Mouse (Mus musculus) midbrain, embryonic 16.5 days (tissue): ENCODE results near the gene Il1rapl2. TPM values are rescaled to one million over a fixed set of nuclear protein-coding genes. Genes with fewer than 3 reads are reported as not detected.

Experiments used
- ATAC-seq: fragments of 200-750 bp; cut with Nextera tagmentation; 2 replicates; pipeline ENCODE4 v1.8.0; 2017; ENCODE audit warnings: moderate TSS enrichment
- H3K27ac ChIP-seq: fragments of 300-500 bp; sonication (generic); 2 replicates; pipeline ENCODE4 v1.5.1; 2014; ENCODE audit warnings: mild to moderate bottlenecking, low read length, mixed read lengths
- H3K27me3 ChIP-seq: fragments of 300-500 bp; sonication (generic); 2 replicates; pipeline ENCODE4 v1.6.1; 2014; ENCODE audit warnings: low read depth, low read length, mixed read lengths; ENCODE audit not compliant: control insufficient read depth, insufficient read depth
- H3K36me3 ChIP-seq: fragments of 300-500 bp; sonication (generic); 2 replicates; pipeline ENCODE4 v1.6.1; 2014; ENCODE audit warnings: mild to moderate bottlenecking, low read length, moderate library complexity, mixed read lengths; ENCODE audit not compliant: control insufficient read depth, insufficient read depth
- H3K4me1 ChIP-seq: fragments of 300-500 bp; sonication (generic); 2 replicates; pipeline ENCODE4 v1.6.1; 2014; ENCODE audit warnings: mild to moderate bottlenecking, low read length, mixed read lengths; ENCODE audit not compliant: control insufficient read depth, insufficient read depth
- H3K4me2 ChIP-seq: fragments of 300-500 bp; sonication (generic); 2 replicates; pipeline ENCODE4 v1.6.1; 2014; ENCODE audit warnings: mild to moderate bottlenecking, low read length, mixed read lengths
- H3K4me3 ChIP-seq: fragments of 300-500 bp; sonication (generic); 2 replicates; pipeline ENCODE4 v1.5.1; 2014; ENCODE audit warnings: low read depth, mild to moderate bottlenecking, low read length, moderate library complexity, mixed read lengths
- H3K9ac ChIP-seq: fragments of 300-500 bp; sonication (generic); 2 replicates; pipeline ENCODE4 v1.6.1; 2014; ENCODE audit warnings: low read depth, low read length, mixed read lengths
- H3K9me3 ChIP-seq: fragments of 300-500 bp; sonication (generic); replicated peaks from 2 replicates; pipeline ENCODE4 v1.6.1; 2014; ENCODE audit warnings: mild to moderate bottlenecking, low read length, mixed read lengths; ENCODE audit not compliant: control insufficient read depth, poor library complexity, severe bottlenecking
- WGBS: fragments of 180-500 bp; shearing (Covaris S2); extraction: QIAGEN DNeasy Blood & Tissue Kit; methylation state at CpG from one replicate; pipeline ENCODE4 v1.1.7; 2014; 5-methylcytosine and 5-hydroxymethylcytosine counted together
- polyA plus RNA-seq: library from polyadenylated mRNA; unstranded; fragments of >200 nt; fragmentation: Nextera tagmentation; extraction: Ambion mirVana; gene quantifications from 2 replicates; pipeline ENCODE4 v1.2.1, GENCODE M21; 2015

Gene Il1rapl2
- polyA plus RNA-seq: 4.7 and 5.4 TPM in 2 replicates

DNA sequence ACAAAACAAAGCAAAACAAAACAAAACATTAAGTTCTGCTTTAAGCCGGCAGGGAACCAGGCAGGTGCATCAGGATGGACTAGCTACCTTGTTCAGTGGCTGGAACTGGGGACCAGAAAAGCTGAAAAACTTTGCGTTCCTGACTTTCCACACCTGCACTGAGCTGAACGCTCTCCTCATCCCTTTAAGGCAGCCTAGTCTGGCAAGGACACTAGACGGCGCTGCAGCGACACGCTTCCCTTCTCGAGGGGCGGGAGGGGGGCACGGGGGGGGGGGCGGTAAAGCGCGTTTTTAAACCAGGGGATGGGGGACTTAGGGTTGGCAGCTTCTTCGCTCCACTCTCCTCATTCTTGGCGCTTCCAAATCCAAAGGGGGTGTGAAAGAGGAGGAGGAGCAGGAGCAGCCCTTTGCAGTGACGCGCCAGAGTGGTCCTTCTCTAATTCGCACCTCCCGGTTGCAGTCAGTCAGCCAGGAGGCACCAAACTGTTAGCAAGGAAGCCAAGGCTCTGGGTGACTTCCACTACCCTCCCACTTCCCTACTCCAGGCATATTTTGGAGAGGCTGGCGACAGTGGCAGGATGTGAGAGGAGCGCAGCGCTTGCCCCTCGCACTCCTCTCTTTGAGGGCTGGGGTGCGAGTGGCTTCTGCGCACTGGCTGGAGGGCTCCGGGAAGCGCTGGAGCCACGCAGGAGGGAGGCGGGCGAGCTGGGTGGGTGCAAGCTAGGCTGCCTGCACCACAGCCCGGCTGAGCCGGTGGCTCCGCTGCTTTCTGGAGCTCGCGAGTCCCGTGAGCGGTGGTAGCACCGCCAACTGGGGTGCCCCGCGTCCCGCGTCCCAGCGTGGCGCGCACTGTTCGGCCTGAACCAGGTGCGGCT is at the start of gene Il1rapl2:
Gene Il1rapl2, plus strand, starts transcription at position 288 of the 875 bp plus-strand sequence.
- Histone ChIP-seq H3K4me2 (peak within 1 kb of the TSS; percentile 63), H3K27me3 (peaks cover 8% of the 10 kb centered on the region; the same call in 1 of the 2 replicates), H3K4me1 (peaks cover 3% of the 10 kb centered on the region; the same call in 1 of the 2 replicates), H3K9ac (peak within 1 kb of the TSS; percentile 41), H3K36me3 (no peaks in the 10 kb centered on the region), H3K4me3 (peak within 1 kb of the TSS; percentile 46), H3K27ac (no peak within 1 kb of the TSS), H3K9me3 (no peaks in the 10 kb centered on the region)
- peak; percentile 91 for ATAC-seq
- 20% methylated on average over 28 of the region's 47 CpGs for WGBS

GRCm38 (mm10) chrX:137548348-137548747 is 22.1 kb upstream of the Il1rapl2 start:
- H3K36me3 ChIP-seq: no peaks in the 10 kb centered on the region
- no peak overlapping the region for H3K4me3 ChIP-seq
- H3K27ac ChIP-seq: no peak overlapping the region
- H3K4me1 ChIP-seq: no peaks in the 10 kb centered on the region
- no peaks in the 10 kb centered on the region for H3K27me3 ChIP-seq
- H3K9ac ChIP-seq: no peak overlapping the region
- no peaks in the 10 kb centered on the region for H3K9me3 ChIP-seq
- 89% methylated on average over 2 of the region's 2 CpGs for WGBS
- no peak overlapping the region for H3K4me2 ChIP-seq
- no peak for ATAC-seq

GRCm38 (mm10) chrX:137569472-137570188 is 778 bp upstream of the Il1rapl2 start:
- H3K4me2 ChIP-seq: peak overlapping the region; percentile 63
- H3K4me1 ChIP-seq: peaks cover 3% of the 10 kb centered on the region; the same call in 1 of the 2 replicates
- H3K9me3 ChIP-seq: no peaks in the 10 kb centered on the region
- 26% methylated on average over 21 of the region's 21 CpGs for WGBS
- H3K36me3 ChIP-seq: no peaks in the 10 kb centered on the region
- peak overlapping the region; percentile 46 for H3K4me3 ChIP-seq
- H3K27ac ChIP-seq: no peak overlapping the region
- peak overlapping the region; percentile 41; the same call in 1 of the 2 replicates for H3K9ac ChIP-seq
- peaks cover 8% of the 10 kb centered on the region; the same call in 1 of the 2 replicates for H3K27me3 ChIP-seq
- ATAC-seq: peak; percentile 39

DNA sequence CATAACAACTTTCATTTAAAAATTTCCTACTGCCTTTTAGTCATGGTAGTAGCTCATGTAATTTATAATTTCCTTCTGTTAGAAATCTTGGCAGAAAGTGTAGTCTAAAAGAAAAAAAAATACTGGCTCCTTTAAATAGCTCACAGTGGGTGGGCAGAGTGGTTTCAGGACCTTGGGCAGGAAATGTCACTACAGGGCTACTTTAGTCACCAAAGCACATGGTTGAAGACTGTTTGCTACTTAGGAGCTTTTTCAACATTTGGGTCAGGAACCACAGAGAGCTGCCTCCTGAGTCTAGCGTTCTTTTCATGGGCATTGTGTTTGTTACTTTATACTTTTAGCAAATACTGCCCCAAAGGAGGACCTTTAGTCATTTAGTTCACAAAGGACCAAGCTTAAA is 12.2 kb downstream of the Il1rapl2 start:
- no peaks in the 10 kb centered on the region for H3K9me3 ChIP-seq
- H3K9ac ChIP-seq: no peak overlapping the region
- ATAC-seq: no peak
- no peak overlapping the region for H3K4me3 ChIP-seq
- H3K4me1 ChIP-seq: no peaks in the 10 kb centered on the region
- no peaks in the 10 kb centered on the region for H3K27me3 ChIP-seq
- no peak overlapping the region for H3K27ac ChIP-seq
- H3K4me2 ChIP-seq: no peak overlapping the region
- H3K36me3 ChIP-seq: no peaks in the 10 kb centered on the region
- 19% methylated on average over 1 of the region's 1 CpGs for WGBS

- Histone ChIP-seq H3K4me3 (no peak overlapping the region), H3K9me3 (no peaks in the 10 kb centered on the region), H3K36me3 (no peaks in the 10 kb centered on the region), H3K27me3 (no peaks in the 10 kb centered on the region), H3K9ac (no peak overlapping the region), H3K4me2 (no peak overlapping the region), H3K4me1 (no peaks in the 10 kb centered on the region), H3K27ac (no peak overlapping the region)
- ATAC-seq: no peak
Observed at GRCm38 (mm10) chrX:137620697-137621096, 50.3 kb downstream of the Il1rapl2 start.

DNA sequence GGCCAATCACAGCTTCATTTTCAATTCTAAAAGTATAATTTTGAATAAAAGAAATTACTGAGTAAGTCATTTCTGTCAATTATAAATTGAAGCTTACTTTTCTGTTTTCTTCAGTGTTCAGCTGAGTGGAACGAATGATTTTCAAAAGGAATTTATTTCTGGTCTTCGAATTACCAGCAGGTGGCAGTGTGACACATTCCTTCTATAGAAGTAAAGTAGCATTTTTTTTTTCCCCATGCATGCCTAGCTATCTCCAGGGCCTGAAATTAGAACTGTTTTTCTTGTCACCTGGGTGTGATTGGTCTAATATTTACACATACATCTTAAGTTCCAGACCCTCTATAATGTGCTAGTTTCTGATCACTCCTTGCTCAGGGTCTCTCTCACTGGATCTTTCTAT is 96.6 kb downstream of the Il1rapl2 start:
- no peak overlapping the region for H3K27ac ChIP-seq
- H3K9ac ChIP-seq: no peak overlapping the region
- H3K9me3 ChIP-seq: no peaks in the 10 kb centered on the region
- no peaks in the 10 kb centered on the region; the same call in 1 of the 2 replicates for H3K27me3 ChIP-seq
- no peaks in the 10 kb centered on the region for H3K36me3 ChIP-seq
- H3K4me1 ChIP-seq: no peaks in the 10 kb centered on the region
- H3K4me2 ChIP-seq: no peak overlapping the region
- WGBS: 19% methylated on average over 2 of the region's 2 CpGs
- ATAC-seq: no peak
- no peak overlapping the region for H3K4me3 ChIP-seq

DNA sequence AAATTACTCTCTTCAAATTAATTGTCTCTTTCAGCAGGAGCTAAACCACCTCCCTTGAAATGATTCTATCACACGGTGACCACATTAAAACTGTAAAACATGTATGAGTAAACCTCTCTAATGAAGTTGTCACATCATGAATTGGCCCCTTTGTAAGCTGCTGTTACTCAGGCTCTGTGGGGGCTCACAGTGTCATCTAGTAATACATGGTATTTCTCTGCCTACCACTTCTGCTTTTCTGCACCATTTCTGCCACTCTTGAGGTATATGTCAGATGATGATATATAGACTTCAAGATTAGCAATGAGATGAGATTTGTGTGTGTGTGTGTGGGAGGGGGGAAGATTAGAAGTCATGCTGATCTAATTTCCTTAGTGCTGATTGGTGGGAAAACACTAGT is 117.6 kb downstream of the Il1rapl2 start:
- no peaks in the 10 kb centered on the region for H3K4me1 ChIP-seq
- H3K9ac ChIP-seq: no peak overlapping the region
- H3K4me3 ChIP-seq: no peak overlapping the region
- 85% methylated on average over 1 of the region's 1 CpGs for WGBS
- H3K36me3 ChIP-seq: no peaks in the 10 kb centered on the region
- H3K9me3 ChIP-seq: no peaks in the 10 kb centered on the region
- no peak overlapping the region for H3K27ac ChIP-seq
- H3K27me3 ChIP-seq: no peaks in the 10 kb centered on the region
- H3K4me2 ChIP-seq: no peak overlapping the region
- no peak for ATAC-seq

- H3K36me3 ChIP-seq: no peaks in the 10 kb centered on the region
- 83% methylated on average over 2 of the region's 2 CpGs for WGBS
- no peak for ATAC-seq
Observed at GRCm38 (mm10) chrX:137700006-137700405, 129.6 kb downstream of the Il1rapl2 start.

GRCm38 (mm10) chrX:137755537-137755936 is 185.1 kb downstream of the Il1rapl2 start:
- no peaks in the 10 kb centered on the region for H3K36me3 ChIP-seq
- H3K9ac ChIP-seq: no peak overlapping the region
- WGBS: 35% methylated on average over 3 of the region's 3 CpGs
- H3K27me3 ChIP-seq: no peaks in the 10 kb centered on the region
- H3K4me2 ChIP-seq: no peak overlapping the region
- ATAC-seq: no peak
- H3K9me3 ChIP-seq: no peaks in the 10 kb centered on the region
- no peaks in the 10 kb centered on the region for H3K4me1 ChIP-seq
- H3K4me3 ChIP-seq: no peak overlapping the region
- no peak overlapping the region for H3K27ac ChIP-seq

More at GRCm38 (mm10) chrX:137700006-137700405, 129.6 kb downstream of the Il1rapl2 start:
- Histone ChIP-seq H3K4me3 (no peak overlapping the region), H3K27ac (no peak overlapping the region), H3K9me3 (no peaks in the 10 kb centered on the region), H3K4me2 (no peak overlapping the region), H3K9ac (no peak overlapping the region), H3K27me3 (no peaks in the 10 kb centered on the region), H3K4me1 (no peaks in the 10 kb centered on the region)
